Mouse (Mus musculus) kidney, postnatal 10 days (tissue): ENCODE measurements around the gene Rnf115.

Source experiments
- DNase-seq: peaks from one replicate; pipeline ENCODE4 v3.0.0; 2021; ENCODE audit warnings: mixed read lengths

Rnf115 gene

DNA sequence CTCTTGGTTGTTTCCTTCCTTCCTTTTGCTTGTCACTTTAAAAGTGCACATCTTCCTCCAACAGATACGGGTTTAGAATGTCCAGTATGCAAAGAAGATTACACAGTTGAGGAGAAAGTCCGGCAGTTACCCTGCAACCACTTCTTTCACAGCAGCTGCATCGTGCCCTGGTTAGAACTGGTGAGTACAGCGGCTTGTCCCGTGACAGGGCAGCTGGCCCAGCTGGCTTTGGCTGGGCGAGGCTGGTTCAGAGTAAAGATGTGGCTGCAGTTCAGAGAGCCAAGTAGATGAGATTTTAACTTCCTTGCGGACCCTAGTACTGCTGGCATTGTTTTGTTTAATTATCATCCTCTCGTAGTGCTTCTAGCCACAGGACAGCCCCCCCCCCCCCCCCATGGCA, 61.0 kb downstream of the Rnf115 start:
- peak; percentile 68 for DNase-seq

DNA sequence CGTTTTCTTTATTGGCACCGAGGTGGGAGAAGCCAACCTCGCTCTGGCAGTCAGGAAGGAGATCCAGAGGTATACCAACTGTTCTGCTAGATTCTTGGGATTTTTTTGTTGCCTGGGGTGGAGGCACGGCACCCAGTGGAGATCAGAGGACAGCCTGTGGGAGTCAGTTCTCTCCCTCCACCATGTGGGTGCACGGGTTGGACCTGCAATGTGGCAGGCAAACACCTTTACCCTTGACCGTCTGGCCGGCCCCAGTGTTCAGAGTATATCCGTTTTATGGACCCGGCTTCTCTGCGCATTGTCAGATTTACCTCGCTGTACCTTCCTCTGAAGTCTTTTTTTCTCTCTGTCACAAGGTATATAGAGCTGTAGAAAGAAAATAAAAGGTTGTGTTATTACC, 72.8 kb downstream of the Rnf115 start:
- no peak for DNase-seq

DNA sequence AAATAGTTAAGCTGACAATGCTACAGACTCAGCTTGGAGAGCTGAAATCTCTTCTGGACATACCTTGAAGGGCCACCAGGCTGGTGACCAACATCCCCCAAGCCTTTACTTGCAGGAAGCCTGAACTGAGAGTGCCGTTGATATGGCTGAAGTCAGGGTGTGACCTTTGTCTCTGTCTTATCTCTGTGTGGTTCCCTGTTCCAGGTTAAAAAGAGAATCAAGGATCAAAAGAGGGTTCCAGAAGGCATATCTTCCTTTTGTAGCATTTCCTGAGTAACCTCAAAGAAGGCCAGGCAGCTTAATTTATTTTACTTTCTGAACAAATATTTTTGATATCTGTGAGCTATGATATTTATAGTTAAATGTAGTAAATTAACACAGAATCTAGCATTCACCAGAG, 74.8 kb downstream of the Rnf115 start:
- no peak for DNase-seq

DNA sequence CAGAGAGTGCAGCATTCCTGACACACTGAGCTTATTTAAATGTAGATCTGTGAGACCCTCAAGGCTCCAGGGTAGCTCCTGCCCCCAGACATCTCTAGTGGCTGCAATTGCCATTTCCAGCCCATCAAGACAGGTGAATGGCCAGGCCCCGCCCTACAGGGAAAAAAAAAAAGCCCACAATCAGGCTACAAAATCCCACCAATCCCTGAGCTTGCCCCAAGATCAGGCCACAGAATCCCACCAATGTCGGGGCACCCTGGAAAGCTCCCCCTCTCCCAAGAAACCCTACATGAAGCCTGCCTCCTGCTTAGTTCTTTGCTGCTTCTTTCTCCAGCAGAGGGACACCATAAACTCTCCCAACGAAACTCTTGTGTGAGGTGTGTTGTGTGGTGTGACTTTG, 80.7 kb downstream of the Rnf115 start:
- DNase-seq = no peak

DNA sequence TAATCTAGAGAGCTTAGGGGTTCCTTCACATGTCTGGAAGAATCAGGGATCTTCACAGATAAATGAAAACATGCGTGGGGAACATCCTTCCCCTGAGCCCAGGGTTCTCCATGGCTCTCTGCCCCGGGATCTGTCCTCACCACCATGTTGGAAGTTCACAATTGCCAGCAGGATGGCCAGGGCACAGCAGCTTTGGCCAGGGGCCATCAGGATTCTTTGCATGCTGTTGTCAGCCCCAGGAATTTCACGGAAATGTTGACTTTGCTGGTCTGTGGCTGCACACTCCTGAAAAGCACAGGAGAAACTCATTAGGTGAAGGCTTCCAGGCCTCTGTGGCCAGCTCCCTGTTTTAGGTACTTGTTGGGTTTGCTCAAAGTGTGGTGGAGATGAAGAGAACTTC, 81.2 kb downstream of the Rnf115 start:
- DNase-seq = peak; percentile 28

DNA sequence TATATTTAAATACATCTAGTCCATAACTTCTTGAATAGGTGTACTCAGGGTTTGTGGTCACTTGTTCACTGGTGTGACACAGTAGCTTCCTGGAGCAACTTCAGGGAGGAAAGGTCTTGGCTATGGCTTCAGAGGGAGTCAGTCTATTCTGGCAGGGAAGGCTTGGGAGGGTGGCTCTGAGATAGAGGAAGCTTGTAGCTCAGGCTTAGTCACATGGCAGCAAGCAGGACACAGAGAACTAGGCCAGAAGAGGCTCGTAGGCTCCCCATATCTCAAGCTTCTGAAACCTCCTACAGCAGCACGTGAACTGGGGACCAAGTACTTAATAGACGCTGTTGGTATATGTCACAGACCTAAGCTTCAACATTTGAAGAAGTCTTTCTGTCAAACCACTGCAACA, 83.8 kb downstream of the Rnf115 start:
- no peak for DNase-seq

DNA sequence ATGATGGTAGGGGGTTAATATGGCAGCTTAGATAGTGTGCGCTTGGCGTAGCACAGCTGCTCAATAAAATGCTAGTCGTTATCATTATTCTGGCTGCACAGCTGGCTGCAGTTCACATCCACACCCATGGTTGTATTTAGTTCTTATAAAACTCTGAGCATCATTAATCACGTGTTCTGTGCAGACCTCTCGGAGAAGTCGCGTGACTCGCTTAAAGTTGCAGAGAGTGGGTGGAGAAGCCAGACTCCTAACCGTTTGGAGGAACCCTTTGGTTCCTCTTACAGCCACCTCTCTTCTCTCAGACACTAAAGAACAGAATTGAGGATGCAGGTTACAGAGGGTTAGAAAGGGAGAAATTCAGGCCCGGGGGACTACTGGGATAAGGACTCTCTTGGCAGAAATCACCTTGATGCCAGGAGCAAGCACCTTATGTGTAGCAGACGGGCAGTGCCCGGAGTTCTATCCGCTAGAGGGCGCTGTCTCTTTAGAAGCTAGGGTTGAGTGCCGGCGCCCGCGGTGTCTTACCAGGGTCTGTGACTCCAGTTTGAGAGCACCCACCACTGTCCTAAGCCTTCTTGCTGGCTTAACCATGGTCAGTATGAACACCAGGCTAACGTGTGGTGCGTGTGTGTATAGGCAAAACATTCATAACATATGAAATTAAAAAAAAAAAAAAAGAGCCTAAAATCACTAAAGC, 85.1 kb downstream of the Rnf115 start:
- DNase-seq = peak; percentile 93

DNA sequence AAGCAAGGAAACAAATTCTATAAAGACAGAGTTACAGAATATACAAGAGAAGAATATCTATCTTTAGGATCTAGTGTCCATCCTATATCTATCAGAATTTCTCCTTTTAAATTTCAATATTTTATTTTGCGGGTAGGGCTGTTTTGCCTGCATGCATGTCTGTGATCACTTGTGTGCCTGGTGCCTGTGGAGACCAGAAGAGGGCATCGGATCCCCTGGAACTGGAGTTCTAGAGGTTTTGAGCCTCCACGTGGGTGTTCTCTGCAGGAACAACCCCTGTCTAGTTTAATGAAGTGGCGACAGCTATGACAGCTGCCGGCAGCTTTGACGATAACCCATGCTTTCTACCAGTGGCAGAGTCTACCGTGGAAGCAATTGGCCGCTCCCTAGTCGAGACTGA, 85.6 kb downstream of the Rnf115 start:
- peak; percentile 62 for DNase-seq

DNA sequence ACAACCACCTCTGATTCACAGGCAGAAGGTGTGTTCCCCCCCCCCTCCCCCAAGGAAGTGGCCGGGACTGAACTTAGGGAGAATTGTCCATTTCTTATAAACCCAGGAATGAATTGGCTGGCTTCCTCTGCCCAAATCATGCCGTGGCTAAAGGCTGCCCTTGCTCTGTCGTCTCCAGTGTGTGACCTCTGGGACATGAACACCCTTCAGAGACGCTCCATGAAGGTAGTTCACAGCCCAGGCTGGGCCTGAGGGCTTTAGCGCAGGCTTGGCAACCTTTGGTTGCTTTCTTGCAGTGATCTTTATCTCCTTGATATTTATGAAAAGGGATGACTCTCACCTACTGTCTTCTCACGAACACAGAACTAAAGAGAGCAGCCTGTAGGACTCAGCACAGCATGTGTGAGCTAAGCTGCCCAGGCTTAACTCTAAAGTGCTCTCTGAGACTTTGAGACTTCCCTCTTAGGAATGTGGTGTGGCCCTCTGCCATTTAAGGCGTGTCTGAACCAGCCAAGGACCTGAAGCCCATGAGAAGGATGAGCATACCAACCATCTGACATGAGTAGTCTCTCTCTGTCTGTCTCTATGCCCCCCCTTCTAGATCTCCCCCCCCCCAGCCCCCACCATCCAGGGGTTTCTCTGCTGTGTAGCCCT, 86.3 kb downstream of the Rnf115 start:
- peak; percentile 65 for DNase-seq

DNA sequence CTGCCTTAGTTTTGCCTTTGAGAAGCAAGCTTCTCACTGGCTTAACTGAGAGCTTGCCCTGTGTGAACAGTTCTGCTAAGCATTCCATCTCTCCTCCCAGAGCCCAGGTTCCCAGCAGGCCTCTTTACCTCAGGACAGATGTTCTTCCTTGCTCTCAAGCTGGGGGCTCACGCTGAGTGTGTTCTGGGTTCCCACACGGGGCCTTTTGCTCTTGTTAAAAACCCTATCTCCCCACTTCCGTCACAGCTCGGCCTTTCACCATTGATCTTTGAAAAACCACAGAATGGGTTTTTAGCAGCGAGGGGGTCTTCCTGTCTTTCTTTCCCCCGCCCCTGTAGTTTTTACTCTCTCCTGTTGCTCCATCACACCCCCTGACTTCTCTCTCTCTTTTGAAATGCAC, 86.9 kb downstream of the Rnf115 start:
- DNase-seq = no peak

DNA sequence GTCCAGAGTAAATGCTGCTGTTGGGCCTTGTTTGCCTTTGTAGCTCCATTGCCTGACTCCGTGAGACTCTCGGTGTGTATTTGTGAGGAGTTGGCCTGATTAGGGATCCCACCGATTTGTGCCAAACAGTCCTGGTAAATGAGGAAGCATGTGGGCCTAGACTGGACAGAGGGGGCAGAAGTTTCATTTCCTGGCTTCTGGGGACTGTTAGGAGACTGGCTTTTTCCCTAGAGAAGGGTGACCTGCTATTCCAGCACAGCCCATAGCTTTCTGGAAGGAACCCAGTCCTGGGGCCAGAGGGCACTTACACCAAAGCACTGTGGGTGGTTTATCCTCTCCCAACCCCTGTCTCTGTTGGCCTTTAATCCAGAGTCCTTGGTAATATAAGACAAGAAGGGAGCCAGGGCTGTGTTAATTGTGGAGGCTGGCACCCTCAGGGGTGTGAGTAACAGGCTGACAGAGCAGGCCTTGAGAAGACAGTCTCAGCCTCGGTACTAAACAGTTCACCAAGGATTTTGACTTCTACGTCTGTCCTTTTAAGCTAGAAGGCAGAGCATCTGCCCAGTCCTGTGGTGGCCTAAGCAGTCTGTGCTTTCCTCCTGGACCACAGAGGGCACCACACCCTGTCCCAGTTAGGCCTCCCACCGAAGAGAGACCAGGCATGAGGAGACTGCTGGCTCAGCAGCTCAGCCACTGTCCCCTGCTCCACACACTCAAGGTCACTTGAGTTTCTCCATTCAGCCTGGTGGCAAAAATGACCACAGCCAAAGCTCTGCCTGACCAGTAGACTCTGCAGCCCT, 92.9 kb downstream of the Rnf115 start:
- peak; percentile 44 for DNase-seq

DNA sequence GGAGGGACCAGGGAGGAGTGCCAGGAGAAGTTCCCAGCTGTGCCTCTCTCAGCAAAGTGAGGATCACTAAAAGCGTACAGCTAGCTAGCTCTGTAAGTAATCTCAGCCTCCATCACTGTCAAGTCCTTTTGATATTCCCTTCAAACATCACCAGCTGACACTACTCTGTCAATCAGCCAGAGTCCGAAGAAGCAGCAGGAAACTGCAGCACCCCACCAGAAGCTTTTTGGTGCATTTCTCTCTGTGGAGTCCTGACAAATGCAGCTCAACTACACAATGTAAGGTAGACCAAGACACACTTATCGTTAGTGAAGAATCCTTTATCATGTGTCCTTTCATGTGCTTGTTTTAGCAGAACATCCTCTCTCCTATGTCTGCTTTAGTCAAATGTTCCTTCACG, 94.1 kb downstream of the Rnf115 start:
- no peak for DNase-seq

DNA sequence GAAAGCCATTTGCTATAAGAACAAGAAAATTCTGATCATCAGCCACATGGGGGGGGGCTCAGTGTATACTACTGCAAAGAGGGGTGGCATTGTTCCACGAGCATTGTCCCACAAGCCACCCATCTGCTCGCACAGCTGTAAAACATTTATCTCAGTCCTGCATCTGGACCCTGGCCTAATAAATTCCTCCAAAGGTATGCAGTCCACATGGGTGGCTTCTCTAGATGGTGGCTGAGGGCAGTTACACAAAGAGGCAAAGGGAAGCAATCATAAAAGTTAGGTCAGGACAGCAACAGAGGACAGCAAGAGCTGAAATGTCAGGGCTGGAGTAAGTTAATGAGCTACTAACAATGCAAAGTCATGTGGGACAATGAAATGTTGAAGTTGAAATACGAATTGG, 96.2 kb downstream of the Rnf115 start:
- peak; percentile 27 for DNase-seq

DNA sequence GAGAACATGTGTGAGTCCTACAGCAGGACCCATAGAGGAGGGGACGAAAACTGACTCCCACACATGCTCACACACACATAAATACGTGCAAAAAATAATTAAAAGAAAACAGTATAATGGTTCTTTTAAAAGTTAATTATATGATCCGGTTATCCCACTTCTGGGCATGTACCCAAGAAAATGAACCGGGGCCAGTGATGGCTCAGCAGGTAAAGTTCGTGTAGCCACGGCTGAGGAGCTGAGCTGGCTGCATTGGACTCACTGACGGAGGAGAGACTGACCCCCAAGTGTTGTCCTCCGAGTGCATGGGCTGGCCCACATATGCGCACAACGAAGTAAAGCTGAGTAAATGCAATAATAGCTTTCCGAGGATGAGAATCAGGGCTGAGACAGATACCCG, 97.2 kb downstream of the Rnf115 start:
- DNase-seq = peak; percentile 65

DNA sequence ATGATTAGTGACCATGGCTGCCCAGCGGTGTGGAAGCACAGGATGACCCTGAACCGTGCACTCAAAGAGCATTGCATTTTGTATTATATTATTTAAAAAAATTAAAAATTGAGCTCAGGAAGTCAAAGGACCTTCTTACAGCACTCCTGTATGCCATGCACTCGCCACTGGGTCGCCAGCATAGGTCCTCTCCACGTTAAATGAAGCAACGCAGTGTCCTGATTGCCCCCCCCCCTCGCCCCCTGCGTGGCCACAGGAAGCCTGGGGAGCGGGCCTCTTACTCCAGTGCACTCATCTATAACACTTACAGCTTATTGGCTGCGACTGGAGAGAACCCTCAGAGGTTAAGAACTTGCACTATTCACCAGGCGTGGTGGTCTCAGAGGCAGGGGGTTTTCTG, 97.8 kb downstream of the Rnf115 start:
- DNase-seq = no peak

DNA sequence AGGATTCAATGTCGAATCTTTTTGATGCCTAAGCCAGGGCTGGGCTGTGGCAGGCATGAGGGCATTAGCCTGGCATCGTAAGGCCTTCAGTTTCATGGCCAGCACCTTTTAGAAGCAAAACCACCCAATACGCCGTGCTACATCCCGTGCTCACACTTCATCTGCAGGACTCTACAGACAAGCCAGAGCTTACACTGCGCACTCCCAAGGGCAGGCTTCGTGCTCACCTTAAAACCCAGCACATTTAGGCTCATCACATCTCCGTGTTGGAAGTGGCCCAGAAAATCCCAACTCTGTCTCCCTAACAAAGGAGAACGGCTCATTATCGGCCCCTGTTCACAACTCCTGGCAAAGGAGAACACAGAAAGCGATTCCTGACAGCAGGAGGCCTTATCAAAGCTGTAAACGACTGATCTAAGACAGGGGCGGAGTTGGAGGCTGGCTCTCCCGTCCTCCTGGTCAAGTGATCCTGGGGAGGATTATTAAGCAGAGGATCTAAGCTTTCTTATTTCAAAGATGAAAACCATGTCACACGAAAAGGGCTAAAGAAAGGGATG, 100.9 kb downstream of the Rnf115 start:
- DNase-seq = no peak

DNA sequence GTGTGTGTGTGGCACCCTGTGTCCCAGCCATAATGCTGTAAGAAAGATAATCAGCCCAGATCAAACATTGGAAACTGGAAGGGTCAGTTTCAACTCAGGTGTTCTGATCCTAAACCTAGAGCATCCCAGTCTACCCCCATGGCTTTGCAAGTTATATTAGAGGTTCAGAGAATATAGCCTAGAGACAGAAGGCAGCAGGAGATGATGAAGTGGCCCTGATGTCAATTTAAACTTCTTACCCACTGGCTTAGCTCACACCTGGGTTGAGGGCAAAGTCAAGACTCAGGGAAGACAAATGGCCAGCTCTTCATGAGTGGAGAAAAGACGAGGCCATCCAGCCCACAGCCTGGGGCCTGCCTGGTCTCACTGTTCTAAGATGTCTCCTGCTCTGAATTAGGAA, 101.5 kb downstream of the Rnf115 start, which contains the start of the genes Pdzk1 and Cd160:
Pdzk1 (plus strand) TSS at position 301 of the 400 bp plus-strand sequence.
Cd160 (minus strand) TSS at position 368 of the 400 bp plus-strand sequence.
- no peak for DNase-seq

DNA sequence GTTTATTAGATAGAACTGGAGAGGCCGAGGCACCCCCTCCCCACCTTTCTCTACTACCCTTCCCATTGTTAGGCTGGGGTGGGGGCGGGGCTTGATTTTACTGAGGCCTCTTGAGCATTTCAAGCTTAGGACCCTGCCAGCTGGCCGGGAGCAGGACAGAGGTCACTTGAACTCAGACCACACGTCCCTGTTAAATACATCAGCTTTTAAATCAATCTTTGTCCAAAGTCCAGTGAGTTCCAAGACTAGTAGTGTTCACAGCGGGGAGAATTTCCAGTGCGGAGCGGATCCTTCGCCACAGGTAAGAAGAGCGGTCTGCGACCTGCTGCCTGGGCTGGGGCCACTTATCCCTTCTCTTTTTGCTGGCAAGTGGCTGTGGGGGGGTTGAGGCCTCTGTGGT, 102.4 kb downstream of the Rnf115 start:
- DNase-seq = peak; percentile 61

DNA sequence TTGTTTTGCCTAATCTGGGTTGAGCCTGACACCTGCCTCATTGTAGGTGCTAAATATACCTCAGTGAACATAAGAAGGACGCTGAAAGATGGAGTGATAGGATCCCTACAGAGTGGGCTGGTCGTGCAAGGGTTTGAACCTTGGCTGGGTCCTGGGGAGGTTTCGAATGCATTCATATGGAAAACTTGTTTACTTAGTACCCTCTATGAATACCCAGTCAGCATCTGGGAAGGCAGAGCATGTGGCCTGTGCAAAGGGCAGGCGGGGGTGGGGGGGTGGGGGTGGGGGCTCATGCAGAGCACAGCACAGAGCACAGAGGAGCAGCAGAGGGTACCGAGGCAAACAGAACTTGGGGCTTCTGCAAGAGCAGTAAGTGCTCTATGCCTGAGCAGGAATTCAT, 105.5 kb downstream of the Rnf115 start:
- peak; percentile 53 for DNase-seq

DNA sequence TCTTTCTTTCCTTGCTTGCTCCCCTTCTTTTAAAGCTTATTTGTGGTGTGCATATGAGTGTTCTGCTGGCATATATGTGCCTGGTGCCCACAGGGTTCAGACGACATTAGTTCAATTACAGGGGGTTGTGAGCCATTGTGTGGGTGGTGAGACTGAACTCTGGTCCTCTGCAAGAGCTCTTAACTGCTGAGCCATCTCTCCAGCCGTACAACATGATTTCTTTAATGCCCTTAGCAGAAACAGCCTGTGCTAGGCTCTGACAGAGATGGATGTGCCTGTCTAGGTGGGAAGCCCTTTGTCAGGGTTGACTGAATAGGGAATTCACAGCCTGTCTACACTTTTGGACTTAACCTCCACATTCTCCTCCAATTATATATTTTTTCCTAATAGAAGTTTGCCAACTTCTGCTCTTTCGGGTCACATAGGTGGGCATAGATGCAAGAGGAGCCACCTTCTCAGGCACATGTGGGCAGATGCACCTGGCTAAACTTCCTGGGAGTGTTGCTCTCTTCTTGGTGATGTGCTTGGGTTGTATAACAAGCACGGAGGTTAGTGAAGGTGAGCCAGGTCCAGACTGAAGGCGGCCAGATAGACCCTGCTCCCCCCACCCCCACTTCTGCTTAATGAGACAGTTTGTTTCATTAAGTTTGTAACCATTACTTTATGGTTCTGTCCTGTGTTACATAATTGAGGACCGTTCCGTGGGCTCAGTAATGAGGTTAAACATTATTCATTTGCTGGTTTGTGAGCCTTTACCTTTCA, 107.3 kb downstream of the Rnf115 start:
- DNase-seq = peak; percentile 53

DNA sequence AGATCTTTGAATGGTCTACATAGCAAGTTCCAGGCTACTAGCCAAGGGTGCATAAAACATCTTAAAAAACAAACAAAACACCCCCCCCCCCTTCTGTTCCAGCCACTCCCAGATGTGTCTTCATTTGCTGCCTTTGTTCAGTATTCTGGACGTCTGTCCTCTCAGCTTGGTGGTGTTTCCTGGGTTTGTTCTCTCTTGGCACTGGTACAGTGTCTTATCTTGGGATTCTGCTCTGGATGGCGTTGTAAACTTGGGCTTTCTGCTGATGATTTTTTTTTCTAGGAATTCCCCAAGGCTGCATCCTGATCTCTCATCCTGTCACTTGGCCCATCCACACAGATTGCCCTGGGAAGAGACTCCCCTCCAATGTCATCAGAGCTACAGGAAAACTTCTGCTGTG, 109.0 kb downstream of the Rnf115 start:
- DNase-seq = no peak

DNA sequence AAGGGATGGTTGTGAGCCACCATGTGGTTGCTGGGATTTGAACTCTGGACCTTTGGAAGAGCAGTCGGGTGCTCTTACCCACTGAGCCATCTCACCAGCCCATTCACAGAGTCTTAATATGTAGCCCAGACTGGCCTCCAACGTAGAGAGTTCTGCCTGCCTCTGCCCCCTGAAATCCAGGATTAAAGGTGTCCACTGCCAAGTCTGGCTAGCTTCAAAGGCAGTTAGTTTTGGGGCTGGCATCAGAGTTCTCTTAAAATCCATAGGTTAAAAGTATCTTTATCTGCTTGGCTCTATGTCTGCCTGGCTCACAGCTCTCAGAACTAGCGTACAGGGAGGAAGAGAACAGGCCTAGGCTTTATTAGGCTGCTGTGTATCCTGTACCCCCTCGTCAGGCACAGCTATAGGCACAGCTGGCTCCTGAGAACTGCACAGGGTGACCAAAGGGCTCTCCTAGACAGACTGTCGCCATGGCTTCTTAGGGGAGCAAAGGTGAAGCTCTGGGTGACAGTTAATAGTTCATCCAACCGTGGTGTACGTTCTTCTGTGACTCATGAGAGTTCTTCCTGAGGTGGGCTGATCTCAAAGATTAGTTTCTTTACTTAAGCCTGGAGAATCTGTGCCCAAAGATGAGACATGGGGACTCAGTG, 111.7 kb downstream of the Rnf115 start:
- DNase-seq = no peak
